Mouse (Mus musculus) hindbrain, embryonic 14.5 days (tissue): ENCODE measurements at regions not wholly inside any gene's neighbourhood (a gene's known extent, or its start where the extent isn't known, plus 50 kb on each side); places are given as distances from the start of the nearest gene placed in this dataset.

Experiments
- ATAC-seq: fragments of 200-750 bp; cut with Nextera tagmentation; 2 replicates; pipeline ENCODE4 v1.8.0; 2017; ENCODE audit warnings: moderate number of reproducible peaks, mild to moderate bottlenecking, moderate TSS enrichment, moderate library complexity; ENCODE audit not compliant: low FRiP score
- DNase-seq: peaks from one replicate; pipeline ENCODE4 v3.0.0-alpha.2; 2015; ENCODE audit warnings: low spot score
- H3K27ac ChIP-seq: fragments of 300-500 bp; sonication (generic); 2 replicates; pipeline ENCODE4 v1.5.1; 2014; ENCODE audit warnings: mild to moderate bottlenecking, moderate library complexity
- H3K27me3 ChIP-seq: fragments of 300-500 bp; sonication (generic); 2 replicates; pipeline ENCODE4 v1.6.1; 2014; ENCODE audit warnings: mild to moderate bottlenecking, low read length, mixed read lengths; ENCODE audit not compliant: control insufficient read depth, insufficient read depth
- H3K36me3 ChIP-seq: fragments of 300-500 bp; sonication (generic); replicated peaks from 2 replicates; pipeline ENCODE4 v1.6.1; 2014; ENCODE audit not compliant: control insufficient read depth, insufficient read depth
- H3K4me1 ChIP-seq: fragments of 300-500 bp; sonication (generic); replicated peaks from 2 replicates; pipeline ENCODE4 v1.6.1; 2014; ENCODE audit warnings: antibody characterized with exemption, low read length, mixed read lengths; ENCODE audit not compliant: control insufficient read depth, insufficient read depth
- H3K4me2 ChIP-seq: fragments of 300-500 bp; sonication (generic); replicated peaks from 2 replicates; pipeline ENCODE4 v1.6.1; 2014; ENCODE audit warnings: mild to moderate bottlenecking, moderate library complexity
- H3K4me3 ChIP-seq: fragments of 300-500 bp; sonication (generic); replicated peaks from 2 replicates; pipeline ENCODE4 v1.5.1; 2014; ENCODE audit warnings: mild to moderate bottlenecking, low read length
- H3K9ac ChIP-seq: fragments of 300-500 bp; sonication (generic); 2 replicates; pipeline ENCODE4 v1.6.1; 2014
- H3K9me3 ChIP-seq: fragments of 300-500 bp; sonication (generic); 2 replicates; pipeline ENCODE4 v1.6.1; 2016; ENCODE audit warnings: low read length; ENCODE audit not compliant: control insufficient read depth
- WGBS: fragments of 180-500 bp; shearing (Covaris S2); extraction: QIAGEN DNeasy Blood & Tissue Kit; methylation state at CpG from one replicate; pipeline ENCODE4 v1.1.7; 2014; 5-methylcytosine and 5-hydroxymethylcytosine counted together

- no peak overlapping the region for H3K27ac ChIP-seq
- no peak overlapping the region for H3K4me3 ChIP-seq
- ATAC-seq (no peak), DNase-seq (no peak)
- H3K9me3 ChIP-seq = no peaks in the 10 kb centered on the region
- no peak overlapping the region for H3K4me2 ChIP-seq
- no peaks in the 10 kb centered on the region for H3K4me1 ChIP-seq
- no peaks in the 10 kb centered on the region for H3K36me3 ChIP-seq
- H3K27me3 ChIP-seq = no peaks in the 10 kb centered on the region
- H3K9ac ChIP-seq = no peak overlapping the region
- whole genome bisulfite sequencing = 31% methylated on average over 6 of the region's 6 CpGs
Observed at GRCm38 (mm10) chr16:75104894-75105293, 481.0 kb downstream of the Lipi start.

- Histone ChIP-seq H3K27ac (no peak overlapping the region), H3K4me2 (peak overlapping the region; percentile 59), H3K27me3 (no peaks in the 10 kb centered on the region), H3K9ac (no peak overlapping the region; the same call in 1 of the 2 replicates), H3K4me3 (peak overlapping the region; percentile 28), H3K36me3 (no peaks in the 10 kb centered on the region), H3K9me3 (no peaks in the 10 kb centered on the region), H3K4me1 (peaks cover 10% of the 10 kb centered on the region)
- DNase-seq = no peak
- WGBS = 32% methylated on average over 6 of the region's 6 CpGs
- ATAC-seq = no peak
Observed at GRCm38 (mm10) chr16:75093163-75093562, 492.7 kb downstream of the Lipi start.

GRCm38 (mm10) chr16:75092471-75093130 lies 493.3 kb downstream of the Lipi start:
- Histone ChIP-seq H3K27me3 (no peaks in the 10 kb centered on the region), H3K4me2 (peak overlapping the region; percentile 59), H3K27ac (peak overlapping the region; percentile 27; the same call in 1 of the 2 replicates), H3K9me3 (no peaks in the 10 kb centered on the region), H3K36me3 (no peaks in the 10 kb centered on the region), H3K4me3 (peak overlapping the region; percentile 28), H3K9ac (peak overlapping the region; percentile 40), H3K4me1 (peaks cover 10% of the 10 kb centered on the region)
- 18% methylated on average over 12 of the region's 12 CpGs for WGBS
- DNase-seq (peak; percentile 43), ATAC-seq (peak; percentile 57)

- peak overlapping the region; percentile 40; the same call in 1 of the 2 replicates for H3K9ac ChIP-seq
- no peaks in the 10 kb centered on the region for H3K9me3 ChIP-seq
- H3K4me3 ChIP-seq = peak overlapping the region; percentile 28
- DNase-seq = no peak
- H3K36me3 ChIP-seq = no peaks in the 10 kb centered on the region
- H3K4me2 ChIP-seq = peak overlapping the region; percentile 59
- no peak overlapping the region for H3K27ac ChIP-seq
- 53% methylated on average over 2 of the region's 2 CpGs for WGBS
- H3K27me3 ChIP-seq = no peaks in the 10 kb centered on the region
- H3K4me1 ChIP-seq = peaks cover 10% of the 10 kb centered on the region
- no peak for ATAC-seq
Observed at GRCm38 (mm10) chr16:75091931-75092330, 493.9 kb downstream of the Lipi start.

GRCm38 (mm10) chr16:75089383-75090035 lies 496.4 kb downstream of the Lipi start:
- ATAC-seq (no peak), DNase-seq (no peak)
- 49% methylated on average over 6 of the region's 6 CpGs for WGBS
- Histone ChIP-seq H3K4me1 (peaks cover 10% of the 10 kb centered on the region), H3K4me3 (no peak overlapping the region), H3K36me3 (no peaks in the 10 kb centered on the region), H3K9ac (no peak overlapping the region), H3K27ac (no peak overlapping the region), H3K9me3 (no peaks in the 10 kb centered on the region), H3K4me2 (no peak overlapping the region), H3K27me3 (no peaks in the 10 kb centered on the region)

GRCm38 (mm10) chr16:75088701-75089100 lies 497.2 kb downstream of the Lipi start:
- Histone ChIP-seq H3K4me2 (no peak overlapping the region), H3K9me3 (no peaks in the 10 kb centered on the region), H3K9ac (no peak overlapping the region), H3K27ac (no peak overlapping the region), H3K4me3 (no peak overlapping the region), H3K36me3 (no peaks in the 10 kb centered on the region), H3K4me1 (peaks cover 10% of the 10 kb centered on the region), H3K27me3 (no peaks in the 10 kb centered on the region)
- WGBS = 71% methylated on average over 5 of the region's 5 CpGs
- DNase-seq (no peak), ATAC-seq (no peak)

DNA sequence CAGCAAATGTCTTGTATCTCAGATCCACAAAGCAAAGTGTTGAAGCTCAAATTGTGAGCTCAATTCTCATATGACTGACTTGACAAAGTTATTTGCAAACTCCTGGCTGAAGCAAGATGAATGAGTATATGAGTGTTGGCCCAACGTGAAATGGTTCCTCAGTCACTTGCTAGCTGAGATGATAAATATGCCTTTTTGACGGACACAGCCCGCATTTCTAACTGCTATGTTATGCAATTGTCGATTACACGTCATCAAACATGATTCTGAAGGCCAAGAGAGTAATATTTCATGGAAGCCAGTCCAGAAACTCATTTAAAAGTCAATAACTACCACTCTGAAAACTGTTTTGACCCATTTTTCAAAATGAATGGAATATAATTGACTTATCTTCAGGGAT lies 520.6 kb downstream of the Lipi start:
- no peak overlapping the region for H3K27ac ChIP-seq
- no peaks in the 10 kb centered on the region for H3K4me1 ChIP-seq
- no peak overlapping the region for H3K9ac ChIP-seq
- no peak overlapping the region for H3K4me2 ChIP-seq
- DNase-seq (no peak), ATAC-seq (no peak)
- no peaks in the 10 kb centered on the region for H3K9me3 ChIP-seq
- no peaks in the 10 kb centered on the region for H3K27me3 ChIP-seq
- 81% methylated on average over 5 of the region's 5 CpGs for WGBS
- H3K4me3 ChIP-seq = no peak overlapping the region
- H3K36me3 ChIP-seq = no peaks in the 10 kb centered on the region

- ATAC-seq (no peak), DNase-seq (no peak)
- Histone ChIP-seq H3K4me2 (no peak overlapping the region), H3K27ac (no peak overlapping the region), H3K9me3 (no peaks in the 10 kb centered on the region), H3K4me3 (no peak overlapping the region), H3K9ac (no peak overlapping the region), H3K36me3 (no peaks in the 10 kb centered on the region), H3K27me3 (no peaks in the 10 kb centered on the region), H3K4me1 (no peaks in the 10 kb centered on the region)
Observed at GRCm38 (mm10) chr16:75052953-75053352, 532.9 kb downstream of the Lipi start.

GRCm38 (mm10) chr16:75045969-75046368 lies 539.9 kb downstream of the Lipi start:
- H3K9me3 ChIP-seq = no peaks in the 10 kb centered on the region
- 66% methylated on average over 2 of the region's 2 CpGs for WGBS
- DNase-seq (no peak), ATAC-seq (no peak)
- H3K27me3 ChIP-seq = no peaks in the 10 kb centered on the region
- H3K36me3 ChIP-seq = no peaks in the 10 kb centered on the region
- no peak overlapping the region for H3K27ac ChIP-seq
- H3K4me1 ChIP-seq = no peaks in the 10 kb centered on the region
- H3K4me2 ChIP-seq = no peak overlapping the region
- H3K4me3 ChIP-seq = no peak overlapping the region
- H3K9ac ChIP-seq = no peak overlapping the region
